Mouse (Mus musculus) left cerebral cortex, postnatal 10 days (tissue): Measurements from ENCODE around the gene Ndufs5. TPM values are rescaled to one million over a fixed set of nuclear protein-coding genes. Genes with fewer than 3 reads are reported as not detected.
A peak's percentile ranks its signal among the peaks of the same experiment; 100 is the strongest.

ENCODE experiments used
- DNase-seq, 2 experiments: peaks; one replicate each; pipeline ENCODE4 v3.0.0; 2021 to 2022; ENCODE audit warnings: low spot score in 2 of 2, mixed read lengths in 1 of 2; ENCODE audit errors: extremely low spot score in 1 of 2
- intact Hi-C: fragments of 180-260 bp; cut with DNase I; formaldehyde crosslinking; loops from one replicate; pipeline ENCODE4 v1.15.1; 2025
- total RNA-seq, 2 experiments: library from RNA; stranded (reverse); gene quantifications; 2 replicates each; pipeline ENCODE4 v1.2.3; 2021

Ndufs5 gene
- 100 to 1,000 TPM; 174 to 179 TPM for total RNA-seq

GRCm38 (mm10) chr4:123717574-123718433, at the start of gene Ndufs5:
Ndufs5 (minus strand) TSS chr4:123718202.
- intact Hi-C loops, result no loop called here
- peak; percentile 94 to 98 for DNase-seq

DNA sequence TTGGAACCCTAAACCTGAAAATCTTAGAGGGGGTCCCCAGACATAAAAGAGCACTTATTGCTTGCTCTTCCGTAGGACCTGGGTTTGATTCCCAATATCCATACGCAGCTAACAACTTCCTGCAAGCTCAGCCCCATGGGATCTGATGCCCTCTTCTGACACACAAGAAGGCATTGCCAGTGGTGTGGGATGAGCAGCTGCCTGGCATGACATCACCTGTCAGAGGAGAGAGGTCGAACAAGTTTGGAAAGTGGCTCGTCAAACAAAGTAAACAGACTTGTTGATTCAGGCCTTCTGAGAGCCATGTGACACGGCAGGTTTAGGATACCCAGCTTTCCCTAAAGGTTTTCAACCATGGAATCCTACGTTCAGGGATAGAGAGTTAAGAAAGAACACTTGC, 47.1 kb upstream of the Ndufs5 start:
- intact Hi-C loops, result loop anchor here (2.0 kb wide), 1 partner anchor 14 kb away; no protein-coding TSS in a partner anchor
- no peak for DNase-seq

DNA sequence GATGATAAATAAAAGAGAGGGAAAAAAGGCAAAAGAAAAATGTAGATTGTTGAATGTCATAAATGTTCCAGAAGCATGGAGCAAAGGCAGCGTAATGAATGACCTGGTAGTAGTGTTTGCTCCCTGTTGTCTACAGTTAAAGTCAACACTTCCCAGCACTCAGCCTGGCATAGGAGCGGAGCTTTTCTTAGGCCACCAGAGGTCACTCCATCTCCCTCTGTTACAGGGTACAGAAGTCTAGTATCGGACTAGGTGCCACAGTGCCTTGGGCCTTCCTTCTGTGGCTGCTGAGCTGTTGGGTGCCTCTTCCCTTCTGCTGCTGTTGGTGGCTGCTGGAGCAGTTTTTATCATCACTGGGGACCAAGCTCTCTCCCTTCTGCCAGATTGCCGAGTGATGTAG, 40.3 kb upstream of the Ndufs5 start:
- intact Hi-C loops, result loop anchor here (5.0 kb wide), 1 partner anchor 139 kb away; no protein-coding TSS in a partner anchor
- peak in 1 of 2 experiments; percentile 21 for DNase-seq

- intact Hi-C loops, result no loop called here
- DNase-seq, result peak; percentile 27 to 38
These were observed 32.8 kb upstream of the Ndufs5 start for GRCm38 (mm10) chr4:123750707-123751312.

DNA sequence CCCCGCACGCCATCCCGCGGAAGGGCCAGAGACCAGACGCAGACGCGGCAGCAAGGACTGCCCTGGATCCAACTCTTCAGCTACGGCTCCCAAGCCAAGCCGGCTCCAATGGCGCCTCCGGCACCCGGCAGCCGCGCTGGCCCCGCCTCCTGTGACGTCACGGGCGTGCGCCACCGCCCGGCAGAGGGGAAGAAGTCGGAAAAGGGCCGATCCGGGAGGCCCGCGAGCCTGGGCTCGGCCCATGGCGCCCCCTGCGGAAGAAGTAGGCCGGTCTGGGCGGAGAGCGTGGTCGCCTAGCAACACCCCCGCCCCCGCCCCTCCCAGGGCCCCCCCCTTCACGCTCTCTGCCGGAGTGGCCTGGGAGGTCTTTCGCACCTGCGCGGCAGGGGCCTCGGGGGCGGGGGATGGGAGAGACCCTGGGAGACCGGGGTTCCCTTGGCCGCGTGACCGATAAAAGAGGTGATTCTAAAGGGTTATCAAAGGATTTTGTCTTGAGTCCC, 32.2 kb upstream of the Ndufs5 start, which contains the start of gene Akirin1:
TSS of gene Akirin1 (minus strand) at position 194 of the 500 bp plus-strand sequence.
- peak; percentile 97 to 99 for DNase-seq
- intact Hi-C loops, result no loop called here

DNA sequence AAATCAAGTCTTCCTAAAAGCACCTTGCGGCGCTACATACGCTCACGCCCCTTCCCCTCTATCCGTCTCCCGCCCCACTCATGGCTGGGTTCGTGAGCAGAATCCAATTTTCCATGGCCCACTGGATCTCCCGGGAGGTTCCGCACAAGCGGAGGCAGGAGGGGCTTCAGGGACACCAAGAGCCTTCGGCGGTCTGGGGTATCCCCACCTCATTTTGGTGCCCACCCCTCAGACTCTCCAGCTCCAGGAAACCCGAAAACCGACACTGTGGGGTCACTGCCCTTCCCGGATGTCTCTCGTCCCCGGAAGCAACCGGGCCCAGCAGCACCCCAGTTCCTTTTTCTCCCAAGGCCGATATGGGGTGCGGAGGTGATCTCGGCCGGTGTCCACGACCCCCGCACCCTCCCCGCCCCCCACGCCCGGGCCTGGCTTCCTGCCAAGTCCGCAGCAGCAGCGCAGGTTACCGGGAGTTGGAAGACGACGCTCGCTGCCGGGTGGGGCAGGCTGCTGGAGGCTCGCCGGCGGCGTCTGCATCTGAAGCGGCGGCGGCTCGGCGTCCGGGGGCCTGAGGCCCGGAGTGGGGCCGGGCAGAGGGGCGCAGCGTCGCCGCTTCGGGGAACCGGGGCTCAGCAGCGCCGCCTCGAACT, 31.6 kb upstream of the Ndufs5 start:
- intact Hi-C loops, result no loop called here
- DNase-seq, result peak; percentile 29 to 72

- DNase-seq, result no peak
- intact Hi-C loops, result no loop called here
These were observed 30.9 kb upstream of the Ndufs5 start for GRCm38 (mm10) chr4:123748726-123749415.

DNA sequence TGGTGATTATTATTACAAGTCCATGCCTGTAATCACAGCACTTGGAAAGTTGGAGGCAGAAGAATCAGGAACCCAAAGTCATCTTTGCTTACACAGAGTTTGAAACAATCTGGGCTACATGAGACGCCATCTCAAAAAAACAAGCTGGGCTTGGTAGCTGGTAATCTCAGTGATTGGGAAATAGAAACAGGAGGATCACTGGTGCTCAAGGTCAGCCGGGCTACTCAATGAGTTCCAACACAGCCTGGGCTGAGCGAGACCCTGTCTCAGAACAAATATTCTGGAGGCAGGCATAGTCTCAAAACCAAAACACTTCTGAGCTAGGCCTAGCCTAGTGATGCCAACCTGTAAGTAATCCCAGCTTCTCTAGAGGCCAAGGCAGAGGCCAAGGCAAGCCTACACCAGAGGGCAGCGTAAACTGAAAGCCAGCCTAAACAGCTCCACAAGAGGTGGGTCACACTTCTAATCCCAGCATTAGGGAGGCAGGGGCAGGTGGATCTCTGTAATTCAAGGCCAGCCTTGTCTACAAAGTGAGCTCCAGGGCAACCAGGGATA, 27.3 kb upstream of the Ndufs5 start:
- no peak for DNase-seq
- intact Hi-C loops, result no loop called here

- intact Hi-C loops, result no loop called here
These were observed 24.9 kb upstream of the Ndufs5 start for GRCm38 (mm10) chr4:123742891-123743290.

GRCm38 (mm10) chr4:123738708-123739107, 20.7 kb upstream of the Ndufs5 start:
- no peak for DNase-seq
- intact Hi-C loops, result no loop called here

More at GRCm38 (mm10) chr4:123742891-123743290, 24.9 kb upstream of the Ndufs5 start:
- no peak for DNase-seq

GRCm38 (mm10) chr4:123733532-123733931, 15.5 kb upstream of the Ndufs5 start:
- DNase-seq, result no peak
- intact Hi-C loops, result no loop called here

DNA sequence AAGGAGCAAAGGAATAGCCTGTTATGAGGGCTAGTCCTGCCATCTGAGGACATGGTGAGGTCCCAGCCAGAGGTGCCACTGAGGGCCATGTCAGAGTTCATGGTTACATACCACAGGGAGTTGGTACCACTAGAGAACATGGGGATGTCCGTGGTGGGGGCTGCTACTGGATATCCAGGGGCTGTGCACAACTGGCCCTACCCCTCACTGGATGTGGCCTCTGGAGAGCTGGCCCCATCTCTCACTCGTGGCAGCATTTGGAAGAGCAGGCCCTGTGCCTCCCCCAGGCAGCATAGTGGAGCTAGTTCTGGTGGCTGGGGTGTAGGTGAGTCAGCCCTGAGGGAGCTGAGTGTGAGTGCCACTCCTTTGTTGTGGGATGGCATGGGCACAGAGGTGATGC, 14.9 kb upstream of the Ndufs5 start:
- DNase-seq, result no peak
- intact Hi-C loops, result no loop called here

DNA sequence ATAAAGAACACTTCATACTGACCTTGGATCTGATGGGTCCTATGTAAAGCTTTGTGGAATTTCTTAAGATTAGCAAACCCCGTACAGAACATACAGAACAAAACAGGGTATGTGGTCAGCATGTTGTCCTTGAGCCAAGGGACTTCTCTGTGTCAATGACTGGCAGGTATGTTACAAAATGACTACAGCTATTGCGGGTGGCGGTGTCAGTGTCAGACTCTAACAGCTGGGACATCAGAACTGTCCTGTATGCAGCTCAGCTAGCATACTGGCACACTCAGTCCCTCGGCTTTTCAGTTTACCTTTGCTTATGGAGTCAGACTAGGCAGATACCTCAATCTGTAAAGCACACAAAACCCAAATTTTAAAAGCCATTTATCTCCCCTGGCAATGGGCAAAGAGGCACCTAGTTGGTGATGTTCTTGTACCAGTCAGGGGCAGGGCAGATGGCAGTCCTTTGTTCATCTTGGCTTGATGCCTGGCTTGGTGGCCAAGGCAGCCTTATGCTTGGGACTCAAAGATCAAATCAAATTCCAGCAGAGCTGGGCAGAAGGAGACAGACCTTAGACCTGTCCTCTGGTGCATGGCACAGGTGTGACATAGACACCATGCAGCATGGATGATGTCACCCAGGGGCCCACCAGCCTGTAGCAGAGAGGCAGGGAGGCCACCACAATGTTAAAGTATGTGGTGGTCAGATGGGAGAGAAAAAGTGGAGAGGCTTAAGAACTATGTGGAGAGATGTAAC, 14.3 kb upstream of the Ndufs5 start:
- intact Hi-C loops, result no loop called here
- no peak for DNase-seq

DNA sequence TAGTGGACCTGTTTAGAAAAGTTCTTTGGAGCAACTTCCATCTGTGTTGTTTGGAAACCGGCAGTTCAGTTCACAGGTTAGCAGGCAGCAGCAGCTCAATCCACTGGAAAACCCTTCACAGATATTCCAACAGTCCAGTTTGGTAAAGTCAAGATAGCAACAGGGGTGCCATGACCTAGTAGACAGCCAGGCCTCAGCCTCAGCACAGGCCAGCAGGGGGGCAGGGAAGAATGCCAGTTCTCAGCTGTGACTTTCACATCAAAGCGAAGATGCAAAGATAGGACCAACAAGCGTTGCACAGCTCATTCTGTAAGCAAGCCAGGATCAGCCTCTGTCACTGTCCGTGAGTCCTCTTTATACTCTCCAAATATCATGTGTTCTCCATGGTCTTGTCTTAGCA, 3.8 kb upstream of the Ndufs5 start:
- intact Hi-C loops, result no loop called here

GRCm38 (mm10) chr4:123718434-123718780, 405 bp upstream of the Ndufs5 start:
- intact Hi-C loops, result no loop called here
- no peak for DNase-seq

More for the DNA sequence above, 3.8 kb upstream of the Ndufs5 start:
- peak in 1 of 2 experiments; percentile 36 for DNase-seq

- intact Hi-C loops, result no loop called here
- DNase-seq, result no peak
These were observed 5.6 kb downstream of the Ndufs5 start for GRCm38 (mm10) chr4:123712431-123712830.

DNA sequence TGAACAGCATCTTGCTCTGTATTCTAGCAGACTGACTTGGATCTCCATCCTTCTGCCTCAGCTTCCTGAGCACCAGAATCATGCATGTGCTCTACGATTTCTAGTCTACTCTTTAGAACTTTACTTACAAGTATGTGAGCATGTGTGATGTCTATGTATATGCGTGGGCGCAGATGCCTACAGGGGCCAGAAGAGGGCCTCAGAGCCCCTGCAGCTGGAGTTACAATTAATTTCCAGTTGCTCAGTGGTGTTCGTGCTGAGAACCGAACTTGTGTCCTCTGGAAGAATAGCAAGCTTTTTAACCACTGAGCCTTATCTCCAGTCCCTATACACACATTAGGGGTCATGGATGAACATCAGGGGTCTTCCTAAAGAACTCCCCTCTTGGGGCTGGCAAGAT, 10.7 kb downstream of the Ndufs5 start:
- intact Hi-C loops, result no loop called here
- DNase-seq, result no peak

- intact Hi-C loops, result no loop called here
- DNase-seq, result no peak
These were observed 12.7 kb downstream of the Ndufs5 start for GRCm38 (mm10) chr4:123705340-123705739.
